ENCODE assay signal across 9 mouse cellular contexts in the genomic region with DNA sequence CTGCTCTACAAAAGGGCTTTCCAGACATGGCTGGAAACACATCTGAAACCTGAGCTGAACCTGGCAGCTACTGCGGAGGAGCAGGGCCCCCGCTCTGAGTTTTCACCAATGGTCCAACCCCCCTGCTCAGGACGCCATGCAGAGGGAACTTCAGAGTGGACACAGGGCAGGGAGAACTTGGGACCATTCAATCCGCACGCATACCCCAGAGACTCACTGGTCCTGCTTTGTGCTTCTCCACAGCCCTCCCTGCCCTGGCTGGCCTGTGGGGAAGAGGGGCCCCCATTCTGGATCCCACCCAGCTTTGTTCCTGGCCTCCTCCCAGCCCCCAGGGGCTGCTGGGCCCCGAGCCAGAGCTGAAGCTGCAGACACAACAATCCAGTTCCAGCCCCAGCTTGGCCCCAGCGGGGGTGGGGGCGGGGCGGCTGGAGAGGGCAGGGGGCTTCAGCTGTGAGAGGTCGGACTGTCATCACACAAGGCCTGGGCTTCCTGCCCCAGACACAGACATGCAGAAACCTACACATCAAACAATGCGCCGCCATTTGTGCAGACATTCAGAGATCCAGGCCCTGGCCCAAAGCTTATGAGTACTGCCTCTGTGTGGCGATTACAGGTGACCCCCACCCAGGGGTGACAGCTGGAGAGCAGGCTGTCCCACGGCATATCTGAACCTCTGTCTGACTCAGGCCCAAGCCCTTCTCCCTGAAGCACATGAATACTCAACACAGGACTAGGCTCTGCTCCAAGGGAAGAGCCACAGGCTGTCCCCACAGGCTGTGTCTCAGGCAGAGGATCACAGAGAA. TPM values are rescaled to one million over a fixed set of nuclear protein-coding genes. Genes with fewer than 3 reads are reported as not detected.
DNase-seq lines count a peak whose midpoint lies in the region; ATAC-seq lines count a peak whose summit lies in the region.
"Had no signal": no experiment of that assay in that cellular context is flagged by ENCODE, and none has a peak within 500 bp of the region (broad histone marks: within the 10 kb centered on the region; RNA-seq: fewer than 3 reads in every experiment).

No protein-coding gene starts in this region.

- no peaks in the 10 kb centered on the region; the same call in 1 of the 2 replicates for H3K36me3 ChIP-seq in embryonic facial prominence, embryonic 11.5 days (replicated peaks; ENCODE audit: control insufficient read depth, insufficient read depth, low read depth, low read length)
- H3K36me3 ChIP-seq in heart, embryonic 16.5 days (ENCODE audit: control insufficient read depth, insufficient read depth): no peaks in the 10 kb centered on the region
- no peaks in the 10 kb centered on the region for H3K36me3 ChIP-seq in liver, embryonic 12.5 days

- ATAC-seq in embryonic facial prominence, embryonic 11.5 days (replicated peaks; ENCODE audit: insufficient number of reproducible peaks, low FRiP score, low TSS enrichment, low read depth): peak; percentile 43
- ATAC-seq in heart, embryonic 16.5 days (replicated peaks; ENCODE audit: extremely low read depth, insufficient read depth, low FRiP score): peak; percentile 85
- no peak; the same call in 1 of the 2 replicates for ATAC-seq in liver, embryonic 12.5 days
- ATAC-seq in erythroblast, adult 5-6 weeks (replicated peaks; ENCODE audit: low FRiP score, poor library complexity, severe bottlenecking): no peak
- ATAC-seq in megakaryocyte-erythroid progenitor cell, adult 5-6 weeks (replicated peaks; ENCODE audit: low FRiP score, low TSS enrichment, poor library complexity, severe bottlenecking): no peak

- H3K4me1 ChIP-seq in embryonic facial prominence, embryonic 11.5 days (ENCODE audit: control insufficient read depth, insufficient read depth, low read length): peaks cover 14% of the 10 kb centered on the region
- H3K4me1 ChIP-seq in heart, embryonic 16.5 days (ENCODE audit: control insufficient read depth, insufficient read depth, low read length): peaks cover 48% of the 10 kb centered on the region
- no peaks in the 10 kb centered on the region for H3K4me1 ChIP-seq in liver, embryonic 12.5 days

- H3K9me3 ChIP-seq in embryonic facial prominence, embryonic 11.5 days (replicated peaks; ENCODE audit: control insufficient read depth, low read length): no peaks in the 10 kb centered on the region
- H3K9me3 ChIP-seq in heart, embryonic 16.5 days (replicated peaks; ENCODE audit: control insufficient read depth, low read length): no peaks in the 10 kb centered on the region
- no peaks in the 10 kb centered on the region for H3K9me3 ChIP-seq in liver, embryonic 12.5 days (replicated peaks)

- DNase-seq in kidney, postnatal 4 days: peak; percentile 83 to 87
- no peak for DNase-seq in kidney, postnatal 25 days
- peak; percentile 66 for DNase-seq in embryonic facial prominence, embryonic 11.5 days (ENCODE audit: low spot score)
- peak; percentile 85 for DNase-seq in ovary, postnatal 36 days (ENCODE audit: low spot score)

- WGBS in embryonic facial prominence, embryonic 11.5 days: 17% methylated on average over 14 of the region's 14 CpGs
- 15% methylated on average over 14 of the region's 14 CpGs for WGBS in heart, embryonic 16.5 days
- WGBS in liver, embryonic 12.5 days (ENCODE audit: insufficient replicate concordance): 63% methylated on average over 14 of the region's 14 CpGs

- H3K9ac ChIP-seq in embryonic facial prominence, embryonic 11.5 days (replicated peaks; ENCODE audit: low read length): peak overlapping the region; percentile 56
- peak overlapping the region; percentile 56 for H3K9ac ChIP-seq in heart, embryonic 16.5 days (ENCODE audit: low read length)
- no peak overlapping the region; the same call in 1 of the 2 replicates for H3K9ac ChIP-seq in liver, embryonic 12.5 days

- H3K27ac ChIP-seq in embryonic facial prominence, embryonic 11.5 days (replicated peaks; ENCODE audit: low read depth, low read length): peak overlapping the region; percentile 61
- H3K27ac ChIP-seq in heart, embryonic 16.5 days (ENCODE audit: low read length): peak overlapping the region; percentile 94
- peak overlapping the region; percentile 47; the same call in 1 of the 2 replicates for H3K27ac ChIP-seq in liver, embryonic 12.5 days

- no peak overlapping the region for H3K4me3 ChIP-seq in embryonic facial prominence, embryonic 11.5 days (ENCODE audit: low read depth, low read length)
- H3K4me3 ChIP-seq in heart, embryonic 16.5 days (ENCODE audit: low read length): no peak overlapping the region
- no peak overlapping the region for H3K4me3 ChIP-seq in liver, embryonic 12.5 days

- H3K4me2 ChIP-seq in embryonic facial prominence, embryonic 11.5 days (ENCODE audit: low read depth, low read length): 0 out of 2 replicates have a peak overlapping the region, but pooled peaks have one; percentile 8
- H3K4me2 ChIP-seq in heart, embryonic 16.5 days (ENCODE audit: low read depth, low read length): peak overlapping the region; percentile 42
- no peak overlapping the region for H3K4me2 ChIP-seq in liver, embryonic 12.5 days

- H3K27me3 ChIP-seq in embryonic facial prominence, embryonic 11.5 days (ENCODE audit: control insufficient read depth, insufficient read depth, low read length): no peaks in the 10 kb centered on the region
- no peaks in the 10 kb centered on the region for H3K27me3 ChIP-seq in heart, embryonic 16.5 days (ENCODE audit: control insufficient read depth, insufficient read depth, low read length)
- no peaks in the 10 kb centered on the region for H3K27me3 ChIP-seq in liver, embryonic 12.5 days (replicated peaks)

RNA-seq across cellular contexts. Expression of gene Mfap2, which starts 10.8 kb away (rescaled TPM):
- polyA plus RNA-seq in embryonic facial prominence, embryonic 11.5 days (2014; fragmentation: Nextera tagmentation; extraction: Ambion mirVana): 409 and 469 TPM in 2 replicates
- 197 and 233 TPM in 2 replicates for polyA plus RNA-seq in heart, embryonic 16.5 days (2015; fragmentation: Nextera tagmentation; extraction: Ambion mirVana)
- polyA plus RNA-seq in liver, embryonic 12.5 days (2016; fragmentation: Nextera tagmentation; extraction: Ambion mirVana): 40.7 and 46.7 TPM in 2 replicates
- total RNA-seq in erythroblast, adult 5-6 weeks (2015; ENCODE audit: low replicate concordance): not detected in 2 replicates
- not detected in 2 replicates for total RNA-seq in erythroblast, adult 5-6 weeks (2017; ENCODE audit: low replicate concordance)
- total RNA-seq in megakaryocyte-erythroid progenitor cell, adult 5-6 weeks (2014; fragmentation: Nextera tagmentation): not detected in 2 replicates
- not detected in 2 replicates for total RNA-seq in megakaryocyte-erythroid progenitor cell, adult 5-6 weeks (2017)
- total RNA-seq: MEL had no signal

RNA-seq across cellular contexts. Expression of gene Atp13a2, which starts 34.3 kb away (rescaled TPM):
- 19.8 and 26.1 TPM in 2 replicates for polyA plus RNA-seq in embryonic facial prominence, embryonic 11.5 days (2014; fragmentation: Nextera tagmentation; extraction: Ambion mirVana)
- polyA plus RNA-seq in heart, embryonic 16.5 days (2015; fragmentation: Nextera tagmentation; extraction: Ambion mirVana): 28.9 and 30.7 TPM in 2 replicates
- polyA plus RNA-seq in liver, embryonic 12.5 days (2016; fragmentation: Nextera tagmentation; extraction: Ambion mirVana): 30.8 and 31.4 TPM in 2 replicates
- total RNA-seq in erythroblast, adult 5-6 weeks (2015; ENCODE audit: low replicate concordance): 6.7 and 10.0 TPM in 2 replicates
- 4.9 and 5.9 TPM in 2 replicates for total RNA-seq in erythroblast, adult 5-6 weeks (2017; ENCODE audit: low replicate concordance)
- 24.6 and 25.2 TPM in 2 replicates for total RNA-seq in megakaryocyte-erythroid progenitor cell, adult 5-6 weeks (2014; fragmentation: Nextera tagmentation)
- total RNA-seq in megakaryocyte-erythroid progenitor cell, adult 5-6 weeks (2017): 20.4 and 28.7 TPM in 2 replicates

RNA-seq across cellular contexts. Expression of gene Crocc, which starts 39.3 kb away (rescaled TPM):
- 6.8 and 7.5 TPM in 2 replicates for polyA plus RNA-seq in embryonic facial prominence, embryonic 11.5 days (2014; fragmentation: Nextera tagmentation; extraction: Ambion mirVana)
- 3.0 and 4.2 TPM in 2 replicates for polyA plus RNA-seq in heart, embryonic 16.5 days (2015; fragmentation: Nextera tagmentation; extraction: Ambion mirVana)
- 1.8 and 2.0 TPM in 2 replicates for polyA plus RNA-seq in liver, embryonic 12.5 days (2016; fragmentation: Nextera tagmentation; extraction: Ambion mirVana)
- not detected in 2 replicates for total RNA-seq in erythroblast, adult 5-6 weeks (2015; ENCODE audit: low replicate concordance)
- 0.34 and 4.9 TPM in 2 replicates for total RNA-seq in erythroblast, adult 5-6 weeks (2017; ENCODE audit: low replicate concordance)
- 6.9 and 8.9 TPM in 2 replicates for total RNA-seq in megakaryocyte-erythroid progenitor cell, adult 5-6 weeks (2014; fragmentation: Nextera tagmentation)
- 1.3 and 5.7 TPM in 2 replicates for total RNA-seq in megakaryocyte-erythroid progenitor cell, adult 5-6 weeks (2017)

RNA-seq across cellular contexts. Expression of gene Necap2, which starts 57.1 kb away (rescaled TPM):
- 57.0 and 64.9 TPM in 2 replicates for polyA plus RNA-seq in embryonic facial prominence, embryonic 11.5 days (2014; fragmentation: Nextera tagmentation; extraction: Ambion mirVana)
- 49.8 and 50.1 TPM in 2 replicates for polyA plus RNA-seq in heart, embryonic 16.5 days (2015; fragmentation: Nextera tagmentation; extraction: Ambion mirVana)
- polyA plus RNA-seq in liver, embryonic 12.5 days (2016; fragmentation: Nextera tagmentation; extraction: Ambion mirVana): 136 and 143 TPM in 2 replicates
- total RNA-seq in erythroblast, adult 5-6 weeks (2015; ENCODE audit: low replicate concordance): 41.0 and 58.6 TPM in 2 replicates
- 68.0 and 75.4 TPM in 2 replicates for total RNA-seq in erythroblast, adult 5-6 weeks (2017; ENCODE audit: low replicate concordance)
- 127 and 188 TPM in 2 replicates for total RNA-seq in megakaryocyte-erythroid progenitor cell, adult 5-6 weeks (2014; fragmentation: Nextera tagmentation)
- total RNA-seq in megakaryocyte-erythroid progenitor cell, adult 5-6 weeks (2017): 123 and 153 TPM in 2 replicates

Comparison
In these comparisons a context has a peak if more than half of its experiments do, and no peak if none do; other contexts are left out.
1. DNase-seq: peak in kidney, postnatal 4 days (2 of 2), embryonic facial prominence, embryonic 11.5 days (single experiment) and ovary, postnatal 36 days (single experiment); none in kidney, postnatal 25 days (0 of 2).
2. ATAC-seq: peak in embryonic facial prominence, embryonic 11.5 days (single experiment) and heart, embryonic 16.5 days (single experiment); none in liver, embryonic 12.5 days (single experiment), erythroblast, adult 5-6 weeks (single experiment) and megakaryocyte-erythroid progenitor cell, adult 5-6 weeks (single experiment).
3. Peak in every context shown above with its lines, with median percentiles within 50 percentile points of each other: H3K27ac ChIP-seq.